Mouse (Mus musculus) ovary, postnatal 10 days (tissue): ENCODE measurements around the gene Olfr945.

Experiments
- DNase-seq: peaks from one replicate; pipeline ENCODE4 v3.0.0; 2022; ENCODE audit warnings: low spot score

The Olfr945 gene

DNA sequence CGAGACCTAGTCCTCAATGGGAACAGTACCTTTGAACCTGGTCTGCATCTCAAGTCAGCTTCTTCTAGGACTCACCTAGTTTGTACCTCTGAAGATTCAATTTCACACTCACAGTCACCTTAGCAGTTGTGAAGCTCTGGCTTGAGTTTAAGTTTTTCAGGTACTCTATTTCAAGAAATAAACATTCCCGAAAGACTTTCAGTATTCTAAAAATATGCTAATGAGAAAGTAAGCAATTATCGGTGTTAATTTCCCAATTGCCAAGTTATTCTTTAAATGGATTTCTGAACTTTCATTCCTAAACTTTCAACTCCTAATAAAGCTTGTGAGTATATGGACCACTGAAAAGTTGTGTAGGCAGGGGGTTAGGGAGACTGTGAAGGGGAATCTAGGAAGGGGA, at the start of gene Olfr945:
Gene Olfr945 (minus strand): TSS at position 101 of the 400 bp plus-strand sequence.
- no peak for DNase-seq

- DNase-seq = no peak
These were observed 49.3 kb upstream of the Olfr945 start, which contains the start of gene Olfr948 for GRCm38 (mm10) chr9:39325945-39326344. Olfr948 (minus strand) TSS chr9:39326045.

- DNase-seq = no peak
These were observed 10.5 kb upstream of the Olfr945 start for GRCm38 (mm10) chr9:39287136-39287535.

- DNase-seq = no peak
These were observed 26.7 kb downstream of the Olfr945 start, which contains the start of gene Olfr1537 for GRCm38 (mm10) chr9:39249894-39250293. Olfr1537 (minus strand) TSS chr9:39249994.
